Mouse (Mus musculus): ENCODE measurements around the gene Natd1. TPM values are rescaled to one million over a fixed set of nuclear protein-coding genes. Genes with fewer than 3 reads are reported as not detected.
"Not testable (repeated sequence)": the region's sequence is repeated elsewhere in the genome, so short reads cannot be mapped to it uniquely, and the experiment has no call there.

The Natd1 gene
- polyA plus RNA-seq, 1 experiment from 2014 or later, result 18.8 TPM

DNA sequence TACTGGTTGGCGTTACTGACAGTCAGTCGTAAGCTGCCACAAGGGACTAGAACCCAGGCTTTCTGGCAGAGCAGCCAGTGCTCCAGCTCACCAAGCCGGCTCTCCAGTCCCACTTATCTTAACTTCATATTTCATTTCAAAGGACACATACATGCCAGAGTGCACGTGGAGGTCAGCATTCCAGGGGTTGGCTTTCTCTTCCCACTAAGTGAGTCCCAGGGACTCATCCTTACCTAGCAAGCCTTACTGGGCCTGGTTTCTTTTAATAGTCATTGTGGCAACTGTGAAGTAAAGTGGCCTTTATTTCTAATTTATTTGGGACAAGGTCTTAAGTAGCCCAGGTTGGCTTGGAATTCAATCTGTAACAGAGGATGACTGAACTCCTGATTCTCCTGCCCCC is 43.1 kb downstream of the Natd1 start:
- Histone ChIP-seq H3K27me3 (replicated peaks; ENCODE audit: control insufficient read depth, insufficient read depth, low read length) (no peaks in the 10 kb centered on the region), H3K9me3 (ENCODE audit: control insufficient read depth, low read length) (no peaks in the 10 kb centered on the region), H3K4me2 (ENCODE audit: low read depth, low read length) (no peak overlapping the region), H3K36me3 (ENCODE audit: control insufficient read depth, insufficient read depth, low read length) (peaks cover 15% of the 10 kb centered on the region), H3K9ac (ENCODE audit: low read depth, low read length) (no peak overlapping the region), H3K27ac (replicated peaks; ENCODE audit: low read depth, low read length) (no peak overlapping the region), H3K4me3 (ENCODE audit: low read depth, low read length) (no peak overlapping the region), H3K4me1 (ENCODE audit: control insufficient read depth, insufficient read depth, low read length) (peaks cover 6% of the 10 kb centered on the region; the same call in 1 of the 2 replicates)
- ATAC-seq (ENCODE audit: low read depth) (no peak), DNase-seq (ENCODE audit: low spot score) (no peak)
- WGBS, result 69% methylated on average over 4 of the region's 4 CpGs

DNA sequence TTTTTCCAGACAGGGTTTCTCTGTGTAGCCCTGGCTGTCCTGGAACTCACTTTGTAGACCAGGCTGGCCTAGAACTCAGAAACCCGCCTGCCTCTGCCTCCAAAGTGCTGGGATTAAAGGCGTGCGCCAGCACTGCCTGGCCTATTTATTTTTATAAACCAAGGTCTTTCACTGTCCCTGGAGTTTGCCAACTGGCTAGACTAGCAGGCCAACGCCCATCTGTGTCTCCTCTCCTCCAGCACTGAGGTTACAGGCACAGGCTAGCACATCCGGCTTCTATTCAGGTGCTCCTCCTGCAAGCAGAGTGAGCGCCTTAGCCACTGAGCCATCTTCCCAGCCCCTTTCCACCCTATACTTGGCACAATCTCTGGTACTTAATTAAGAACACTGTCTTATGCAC is 45.1 kb downstream of the Natd1 start:
- DNase-seq (ENCODE audit: low spot score); ATAC-seq (ENCODE audit: low read depth); H3K4me3 ChIP-seq (ENCODE audit: low read depth, low read length); H3K4me1 ChIP-seq (ENCODE audit: control insufficient read depth, insufficient read depth, low read length); H3K9ac ChIP-seq (ENCODE audit: low read depth, low read length); H3K27ac ChIP-seq (replicated peaks; ENCODE audit: low read depth, low read length); H3K9me3 ChIP-seq (ENCODE audit: control insufficient read depth, low read length); H3K4me2 ChIP-seq (ENCODE audit: low read depth, low read length); H3K27me3 ChIP-seq (replicated peaks; ENCODE audit: control insufficient read depth, insufficient read depth, low read length): not testable (repeated sequence)
- peaks cover 24% of the 10 kb centered on the region for H3K36me3 ChIP-seq (ENCODE audit: control insufficient read depth, insufficient read depth, low read length)
- WGBS, result 93% methylated on average over 6 of the region's 6 CpGs

DNA sequence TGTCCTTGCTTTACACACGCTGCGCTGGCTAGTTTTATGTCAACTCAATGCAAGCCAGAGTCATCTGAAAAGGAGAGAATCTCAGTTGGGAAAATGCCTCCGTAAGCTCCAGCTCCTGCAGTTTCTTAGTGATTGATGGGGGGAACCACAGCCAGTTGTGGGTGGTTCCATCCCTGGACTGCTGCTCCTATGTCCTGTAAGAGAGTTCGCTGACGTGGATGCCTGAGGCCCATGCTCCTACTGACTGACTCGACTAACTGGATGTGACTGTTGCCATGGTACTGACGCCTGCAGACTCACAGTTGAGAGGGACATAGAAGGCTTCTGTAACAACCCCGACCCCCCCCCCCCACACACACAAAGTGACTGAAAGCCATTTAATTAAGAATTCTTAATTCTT is 46.6 kb downstream of the Natd1 start:
- 63% methylated on average over 8 of the region's 8 CpGs for WGBS
- H3K36me3 ChIP-seq (ENCODE audit: control insufficient read depth, insufficient read depth, low read length), result peaks cover 35% of the 10 kb centered on the region
- no peak overlapping the region for H3K4me3 ChIP-seq (ENCODE audit: low read depth, low read length)
- no peaks in the 10 kb centered on the region for H3K9me3 ChIP-seq (ENCODE audit: control insufficient read depth, low read length)
- H3K4me2 ChIP-seq (ENCODE audit: low read depth, low read length), result no peak overlapping the region
- DNase-seq (ENCODE audit: low spot score), result peak; percentile 16
- no peaks in the 10 kb centered on the region for H3K4me1 ChIP-seq (ENCODE audit: control insufficient read depth, insufficient read depth, low read length)
- no peak overlapping the region for H3K9ac ChIP-seq (ENCODE audit: low read depth, low read length)
- no peak overlapping the region for H3K27ac ChIP-seq (replicated peaks; ENCODE audit: low read depth, low read length)
- no peaks in the 10 kb centered on the region for H3K27me3 ChIP-seq (replicated peaks; ENCODE audit: control insufficient read depth, insufficient read depth, low read length)
- ATAC-seq (ENCODE audit: low read depth), result no peak

DNA sequence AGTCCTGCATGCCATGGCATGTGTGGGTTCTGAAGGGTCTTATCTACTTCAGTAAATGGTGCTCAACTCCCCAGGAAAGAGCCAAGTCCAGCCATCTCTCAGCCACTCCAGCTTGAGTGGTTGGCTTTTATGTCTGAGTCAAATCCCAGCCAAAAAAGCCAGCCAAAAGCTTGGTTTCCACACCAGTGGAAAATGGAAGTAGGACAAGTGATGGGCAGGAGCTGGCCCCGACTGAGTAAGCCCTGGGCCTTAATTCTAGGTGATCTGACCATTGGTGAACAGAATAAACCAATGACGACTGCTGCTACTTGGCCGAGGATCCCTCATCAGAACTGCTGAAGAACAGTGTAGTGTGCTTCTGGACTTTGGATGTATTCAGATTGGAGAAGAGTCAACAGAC is 47.1 kb downstream of the Natd1 start:
- peaks cover 38% of the 10 kb centered on the region for H3K36me3 ChIP-seq (ENCODE audit: control insufficient read depth, insufficient read depth, low read length)
- no peak for DNase-seq (ENCODE audit: low spot score)
- no peak overlapping the region for H3K4me3 ChIP-seq (ENCODE audit: low read depth, low read length)
- H3K27me3 ChIP-seq (replicated peaks; ENCODE audit: control insufficient read depth, insufficient read depth, low read length), result no peaks in the 10 kb centered on the region
- H3K4me1 ChIP-seq (ENCODE audit: control insufficient read depth, insufficient read depth, low read length), result no peaks in the 10 kb centered on the region
- no peak for ATAC-seq (ENCODE audit: low read depth)
- no peak overlapping the region for H3K27ac ChIP-seq (replicated peaks; ENCODE audit: low read depth, low read length)
- H3K4me2 ChIP-seq (ENCODE audit: low read depth, low read length), result no peak overlapping the region
- WGBS, result 87% methylated on average over 3 of the region's 3 CpGs
- H3K9ac ChIP-seq (ENCODE audit: low read depth, low read length), result no peak overlapping the region
- H3K9me3 ChIP-seq (ENCODE audit: control insufficient read depth, low read length), result no peaks in the 10 kb centered on the region

DNA sequence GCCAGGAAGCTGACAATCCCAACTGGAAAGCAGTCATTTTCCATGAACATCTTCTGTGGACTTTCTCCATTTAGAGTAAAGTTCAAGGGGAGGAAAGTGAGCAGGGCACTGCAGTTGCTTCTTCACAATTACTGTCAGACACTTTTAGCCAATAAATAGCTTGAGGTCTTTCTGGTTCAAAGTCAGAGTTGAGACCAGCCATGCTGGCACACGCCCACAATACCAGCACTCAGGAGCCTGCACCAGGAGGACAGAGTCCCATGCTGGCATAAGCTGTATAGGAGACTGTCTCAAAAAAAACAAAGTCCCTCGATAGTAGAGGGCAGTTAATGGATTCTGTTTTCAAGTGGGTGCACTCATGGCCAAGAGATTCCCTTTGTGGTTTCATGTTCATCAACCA is 48.5 kb downstream of the Natd1 start:
- 72% methylated on average over 2 of the region's 2 CpGs for WGBS
- Histone ChIP-seq H3K27ac (replicated peaks; ENCODE audit: low read depth, low read length) (no peak overlapping the region), H3K9ac (ENCODE audit: low read depth, low read length) (no peak overlapping the region), H3K4me2 (ENCODE audit: low read depth, low read length) (no peak overlapping the region), H3K4me3 (ENCODE audit: low read depth, low read length) (no peak overlapping the region), H3K36me3 (ENCODE audit: control insufficient read depth, insufficient read depth, low read length) (peaks cover 51% of the 10 kb centered on the region), H3K27me3 (replicated peaks; ENCODE audit: control insufficient read depth, insufficient read depth, low read length) (no peaks in the 10 kb centered on the region), H3K4me1 (ENCODE audit: control insufficient read depth, insufficient read depth, low read length) (no peaks in the 10 kb centered on the region), H3K9me3 (ENCODE audit: control insufficient read depth, low read length) (no peaks in the 10 kb centered on the region)
- ATAC-seq (ENCODE audit: low read depth) (no peak), DNase-seq (ENCODE audit: low spot score) (no peak)

DNA sequence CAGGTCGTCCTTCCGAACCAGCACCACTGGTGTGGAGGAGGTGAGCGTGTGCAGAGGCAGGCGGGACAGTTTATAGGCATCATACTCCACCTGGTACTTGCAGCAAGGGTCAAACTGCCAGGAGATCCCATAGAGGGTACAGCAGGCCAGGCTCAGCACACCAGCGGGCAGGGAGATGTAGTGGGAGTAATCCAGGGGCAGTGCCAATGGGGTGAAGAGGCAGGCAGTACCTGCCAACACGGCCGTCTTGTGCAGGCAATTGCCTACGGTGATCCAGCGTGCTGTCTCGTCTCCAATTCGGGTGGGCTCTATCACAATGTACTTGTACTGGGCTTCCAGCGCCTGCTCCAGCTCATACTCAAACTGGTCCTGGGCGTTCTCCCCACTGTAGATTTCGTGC is 49.6 kb downstream of the Natd1 start:
- WGBS, result 94% methylated on average over 14 of the region's 14 CpGs
- Histone ChIP-seq H3K36me3 (ENCODE audit: control insufficient read depth, insufficient read depth, low read length) (peaks cover 59% of the 10 kb centered on the region), H3K9ac (ENCODE audit: low read depth, low read length) (no peak overlapping the region), H3K9me3 (ENCODE audit: control insufficient read depth, low read length) (no peaks in the 10 kb centered on the region), H3K4me3 (ENCODE audit: low read depth, low read length) (no peak overlapping the region), H3K4me2 (ENCODE audit: low read depth, low read length) (no peak overlapping the region), H3K4me1 (ENCODE audit: control insufficient read depth, insufficient read depth, low read length) (no peaks in the 10 kb centered on the region), H3K27me3 (replicated peaks; ENCODE audit: control insufficient read depth, insufficient read depth, low read length) (no peaks in the 10 kb centered on the region), H3K27ac (replicated peaks; ENCODE audit: low read depth, low read length) (no peak overlapping the region)
- ATAC-seq (ENCODE audit: low read depth) (no peak), DNase-seq (ENCODE audit: low spot score) (no peak)

DNA sequence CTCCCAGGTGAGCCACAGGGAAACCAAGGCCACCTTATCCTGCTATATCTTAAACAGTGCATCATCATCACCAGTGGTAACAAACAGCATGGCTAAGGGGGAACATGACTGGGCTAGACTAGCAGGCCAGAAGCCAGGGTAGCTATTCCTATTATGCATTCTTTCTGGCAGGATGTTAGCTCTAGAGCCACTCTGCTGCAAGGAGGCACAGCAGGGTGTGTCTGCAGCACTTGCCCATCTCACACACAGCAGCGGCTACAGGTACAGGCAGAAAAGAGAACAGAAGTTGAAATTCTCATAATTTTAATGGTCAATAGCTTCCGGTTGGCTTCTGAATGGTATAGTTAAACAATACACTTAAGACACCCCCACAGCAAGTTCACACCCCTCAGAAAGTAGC is 50.4 kb downstream of the Natd1 start:
- WGBS, result 97% methylated on average over 2 of the region's 2 CpGs
- Histone ChIP-seq H3K4me1 (ENCODE audit: control insufficient read depth, insufficient read depth, low read length) (no peaks in the 10 kb centered on the region), H3K4me2 (ENCODE audit: low read depth, low read length) (no peak overlapping the region), H3K4me3 (ENCODE audit: low read depth, low read length) (no peak overlapping the region), H3K36me3 (ENCODE audit: control insufficient read depth, insufficient read depth, low read length) (peaks cover 60% of the 10 kb centered on the region), H3K9me3 (ENCODE audit: control insufficient read depth, low read length) (no peaks in the 10 kb centered on the region), H3K27me3 (replicated peaks; ENCODE audit: control insufficient read depth, insufficient read depth, low read length) (no peaks in the 10 kb centered on the region), H3K27ac (replicated peaks; ENCODE audit: low read depth, low read length) (no peak overlapping the region), H3K9ac (ENCODE audit: low read depth, low read length) (no peak overlapping the region)
- no peak for DNase-seq (ENCODE audit: low spot score)
- no peak for ATAC-seq (ENCODE audit: low read depth)

DNA sequence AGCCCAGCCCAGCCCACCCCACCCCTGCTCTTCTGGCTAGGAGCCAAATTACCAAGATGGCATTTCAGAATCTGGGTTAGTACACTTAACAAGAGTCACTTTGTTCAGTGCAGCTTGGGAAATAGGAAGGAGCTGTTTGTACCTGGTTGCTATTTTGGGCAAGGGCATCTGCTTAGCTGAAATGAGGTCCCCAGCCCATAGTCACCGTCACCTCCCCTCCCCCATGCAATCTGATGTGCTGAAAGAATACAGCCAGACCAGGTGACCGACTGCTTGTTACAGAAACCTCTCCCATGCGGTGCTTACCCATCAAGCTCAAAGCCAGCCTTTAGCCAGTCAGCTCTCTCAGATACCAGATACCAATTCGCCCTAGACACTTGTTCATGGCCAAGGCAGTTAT is 51.4 kb downstream of the Natd1 start:
- Histone ChIP-seq H3K4me3 (ENCODE audit: low read depth, low read length) (no peak overlapping the region), H3K27ac (replicated peaks; ENCODE audit: low read depth, low read length) (no peak overlapping the region), H3K4me1 (ENCODE audit: control insufficient read depth, insufficient read depth, low read length) (no peaks in the 10 kb centered on the region), H3K4me2 (ENCODE audit: low read depth, low read length) (no peak overlapping the region), H3K36me3 (ENCODE audit: control insufficient read depth, insufficient read depth, low read length) (peaks cover 69% of the 10 kb centered on the region), H3K27me3 (replicated peaks; ENCODE audit: control insufficient read depth, insufficient read depth, low read length) (no peaks in the 10 kb centered on the region), H3K9ac (ENCODE audit: low read depth, low read length) (no peak overlapping the region), H3K9me3 (ENCODE audit: control insufficient read depth, low read length) (no peaks in the 10 kb centered on the region)
- 80% methylated on average over 4 of the region's 4 CpGs for WGBS
- DNase-seq (ENCODE audit: low spot score), result no peak
- ATAC-seq (ENCODE audit: low read depth), result no peak

DNA sequence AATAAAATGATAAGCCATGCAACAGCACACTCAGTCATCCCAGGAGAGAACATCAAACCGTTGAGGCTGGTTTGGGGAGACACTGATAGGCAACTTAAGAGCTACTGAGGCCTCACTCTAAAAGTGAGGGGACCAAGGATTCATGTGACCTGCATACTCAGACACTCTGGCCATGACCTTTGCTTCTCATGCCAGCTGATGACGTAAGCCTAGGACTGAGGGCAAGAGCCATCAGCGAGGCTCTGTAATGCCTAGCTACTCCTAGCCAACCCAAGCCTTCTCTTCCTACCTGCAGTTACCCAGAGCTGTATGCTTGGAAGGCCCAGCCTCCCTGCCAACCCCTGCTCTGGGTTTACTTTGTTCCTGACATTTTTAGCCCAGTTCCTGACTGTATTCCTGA is 52.6 kb downstream of the Natd1 start:
- Histone ChIP-seq H3K9ac (ENCODE audit: low read depth, low read length) (no peak overlapping the region), H3K4me1 (ENCODE audit: control insufficient read depth, insufficient read depth, low read length) (no peaks in the 10 kb centered on the region)
- 93% methylated on average over 3 of the region's 3 CpGs for WGBS

More for the DNA sequence above, 52.6 kb downstream of the Natd1 start:
- H3K9me3 ChIP-seq (ENCODE audit: control insufficient read depth, low read length), result no peaks in the 10 kb centered on the region
- H3K27me3 ChIP-seq (replicated peaks; ENCODE audit: control insufficient read depth, insufficient read depth, low read length), result no peaks in the 10 kb centered on the region
- no peak overlapping the region for H3K4me2 ChIP-seq (ENCODE audit: low read depth, low read length)
- DNase-seq (ENCODE audit: low spot score) (no peak), ATAC-seq (ENCODE audit: low read depth) (no peak)
- peaks cover 74% of the 10 kb centered on the region for H3K36me3 ChIP-seq (ENCODE audit: control insufficient read depth, insufficient read depth, low read length)
- H3K4me3 ChIP-seq (ENCODE audit: low read depth, low read length), result no peak overlapping the region
- H3K27ac ChIP-seq (replicated peaks; ENCODE audit: low read depth, low read length), result no peak overlapping the region

Measured in embryonic facial prominence, embryonic 14.5 days (tissue).